Mouse (Mus musculus): Measurements from ENCODE around the gene Htra2. TPM values are rescaled to one million over a fixed set of nuclear protein-coding genes. Genes with fewer than 3 reads are reported as not detected.

The Htra2 gene
- polyA plus RNA-seq, 1 experiment: 49.3 TPM

DNA sequence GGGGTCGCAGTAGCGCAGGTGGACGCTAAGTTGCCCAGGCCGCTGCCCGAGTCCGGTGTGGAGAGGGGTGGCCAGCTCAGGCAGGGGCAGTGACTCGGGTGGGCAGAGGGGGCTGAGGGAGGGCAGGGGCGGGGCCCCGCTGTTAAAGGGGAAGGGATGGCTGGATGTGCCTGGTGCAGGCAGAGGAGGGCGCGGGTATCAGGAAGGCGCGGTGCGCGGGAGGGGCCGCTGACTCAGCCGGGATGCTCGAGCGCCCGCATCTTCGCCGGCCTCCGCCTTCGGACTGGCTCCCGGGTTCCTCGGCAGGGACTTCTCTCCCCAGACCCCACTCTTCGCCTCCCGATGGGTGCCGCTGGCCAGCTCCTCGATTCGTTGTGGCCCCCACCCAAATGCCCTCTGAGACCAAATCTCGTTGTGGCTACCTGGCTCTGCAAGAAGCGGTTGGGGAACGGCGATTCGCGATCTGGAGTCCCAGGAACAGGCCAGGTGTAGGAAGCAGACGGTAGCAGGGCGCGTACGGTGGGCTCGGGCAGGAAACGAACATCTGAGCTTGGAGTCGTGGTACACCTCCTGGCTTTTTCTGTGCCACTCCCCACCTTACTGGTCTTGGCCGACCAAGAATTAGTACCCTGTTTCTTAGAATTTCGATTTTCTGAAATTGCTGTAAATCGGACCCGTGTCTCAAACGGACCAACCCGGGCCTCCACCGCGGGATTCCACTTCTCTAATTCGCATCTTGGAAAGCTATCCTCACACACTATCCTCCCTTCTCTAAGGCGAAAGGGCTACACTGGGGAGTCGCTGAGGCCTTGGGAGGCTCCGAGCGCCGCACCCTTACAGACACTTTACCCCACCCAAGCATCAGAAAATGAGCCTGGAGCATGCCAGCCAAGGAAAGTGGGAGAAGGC is 15.5 kb upstream of the Htra2 start:
- DNase-seq: peak; percentile 47
- no peak overlapping the region for H3K4me3 ChIP-seq (replicated peaks; ENCODE audit: extremely low read depth, low read depth, low read length)
- H3K4me1 ChIP-seq (ENCODE audit: control insufficient read depth, insufficient read depth, low read length): peaks cover 12% of the 10 kb centered on the region; the same call in 1 of the 2 replicates
- 3% methylated on average over 58 of the region's 58 CpGs for WGBS
- no peak for TF ChIP-seq POLR2A (IDR thresholded peaks at IDR 0.05; ENCODE audit: borderline replicate concordance, extremely low read depth, low read depth, low read length)
- no peak for TF ChIP-seq CTCF (IDR thresholded peaks at IDR 0.05; ENCODE audit: insufficient read depth, low read length)

- DNase-seq: no peak
- H3K4me1 ChIP-seq (ENCODE audit: control insufficient read depth, insufficient read depth, low read length): peaks cover 12% of the 10 kb centered on the region; the same call in 1 of the 2 replicates
- 0% methylated on average over 10 of the region's 10 CpGs for WGBS
- no peak within 1 kb of the TSS for H3K4me3 ChIP-seq (replicated peaks; ENCODE audit: extremely low read depth, low read depth, low read length)
- TF ChIP-seq CTCF (IDR thresholded peaks at IDR 0.05; ENCODE audit: insufficient read depth, low read length) (no peak), POLR2A (IDR thresholded peaks at IDR 0.05; ENCODE audit: borderline replicate concordance, extremely low read depth, low read depth, low read length) (no peak)
Observed at GRCm38 (mm10) chr6:83070247-83070310, 15.0 kb upstream of the Htra2 start, which contains the start of gene Tlx2. Gene Tlx2, minus strand, starts transcription at chr6:83070293.

DNA sequence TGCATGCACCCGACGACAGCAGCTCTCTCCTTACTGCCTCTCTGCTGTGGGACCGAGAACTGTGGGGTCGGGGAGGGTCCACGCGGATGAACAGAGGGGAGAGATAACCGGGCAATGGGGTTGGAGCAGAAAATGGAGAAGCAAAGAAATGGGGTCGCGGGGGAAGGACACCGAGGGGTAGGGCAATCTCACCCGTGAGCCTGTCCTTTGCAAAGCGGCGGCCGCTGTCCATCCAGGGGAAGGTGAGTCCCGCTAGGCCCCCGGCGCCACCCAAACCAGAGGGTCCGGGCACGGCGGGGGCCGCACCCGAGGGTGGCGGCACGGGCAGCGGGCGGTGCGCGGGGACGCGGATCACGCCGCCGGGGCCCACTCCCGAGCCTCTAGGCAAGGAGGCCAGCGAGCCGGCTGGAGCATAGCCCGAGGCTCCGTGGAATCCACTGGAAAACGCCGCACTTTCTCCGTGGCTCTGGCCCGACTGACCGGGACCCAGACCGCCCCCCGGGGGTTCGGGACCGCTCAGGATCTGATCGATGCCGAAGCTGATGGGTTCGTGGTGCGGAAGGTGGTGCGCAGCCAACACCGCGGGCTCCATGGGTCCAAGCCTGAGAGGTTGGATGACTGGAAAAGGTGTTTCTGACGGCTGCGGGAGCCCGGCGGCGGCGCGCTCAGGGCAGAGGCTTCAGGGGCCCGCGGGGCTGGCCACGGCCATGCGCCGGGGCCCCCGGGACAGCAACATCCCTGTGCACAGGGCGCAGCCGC is 14.6 kb upstream of the Htra2 start:
- no peak for TF ChIP-seq POLR2A (IDR thresholded peaks at IDR 0.05; ENCODE audit: borderline replicate concordance, extremely low read depth, low read depth, low read length)
- no peak for TF ChIP-seq CTCF (IDR thresholded peaks at IDR 0.05; ENCODE audit: insufficient read depth, low read length)
- Histone ChIP-seq H3K4me1 (ENCODE audit: control insufficient read depth, insufficient read depth, low read length) (peaks cover 12% of the 10 kb centered on the region; the same call in 1 of the 2 replicates), H3K4me3 (replicated peaks; ENCODE audit: extremely low read depth, low read depth, low read length) (no peak overlapping the region)
- WGBS: 3% methylated on average over 68 of the region's 69 CpGs
- DNase-seq: peak; percentile 30

DNA sequence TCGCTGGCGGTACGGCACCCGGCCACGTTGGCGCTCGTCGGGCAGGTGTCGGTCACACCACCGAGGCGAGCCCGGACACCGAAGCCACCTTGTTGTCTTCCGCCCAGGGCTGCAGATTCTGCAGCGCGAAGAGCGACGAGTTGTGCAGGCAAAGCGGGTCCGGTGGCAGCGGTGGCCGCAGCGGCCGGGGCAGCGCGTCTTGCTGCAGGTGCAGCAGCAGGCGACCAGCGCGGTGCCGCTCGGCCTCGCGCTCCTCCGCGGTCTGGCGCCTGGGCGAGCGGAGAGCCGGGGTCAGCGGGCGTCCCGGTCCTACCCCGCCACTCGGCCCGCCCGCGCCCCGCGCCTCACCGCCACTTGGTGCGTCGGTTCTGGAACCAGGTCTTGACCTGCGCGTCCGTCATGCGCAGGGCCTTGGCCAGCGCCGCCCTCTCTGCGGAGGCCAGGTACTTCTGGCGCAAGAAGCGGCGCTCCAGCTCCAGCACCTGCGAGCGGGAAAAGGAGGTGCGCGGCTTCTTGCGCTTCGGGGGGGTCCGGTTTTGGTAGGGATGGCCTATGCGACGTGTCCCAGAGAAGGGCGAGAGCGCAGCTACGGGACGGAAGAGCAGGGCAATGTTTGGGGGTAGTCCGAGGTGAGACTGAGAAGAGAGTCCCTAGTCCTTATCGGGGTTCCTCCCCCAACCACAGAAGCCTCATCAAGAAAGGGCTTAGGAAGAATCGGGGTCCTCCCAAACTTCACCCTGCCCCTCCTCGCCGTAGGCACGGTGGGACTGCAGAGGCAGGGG is 13.8 kb upstream of the Htra2 start:
- Histone ChIP-seq H3K4me3 (replicated peaks; ENCODE audit: extremely low read depth, low read depth, low read length) (no peak overlapping the region), H3K4me1 (ENCODE audit: control insufficient read depth, insufficient read depth, low read length) (peaks cover 12% of the 10 kb centered on the region; the same call in 1 of the 2 replicates)
- TF ChIP-seq CTCF (IDR thresholded peaks at IDR 0.05; ENCODE audit: insufficient read depth, low read length) (no peak), POLR2A (IDR thresholded peaks at IDR 0.05; ENCODE audit: borderline replicate concordance, extremely low read depth, low read depth, low read length) (no peak)
- peak; percentile 45 for DNase-seq
- 2% methylated on average over 81 of the region's 81 CpGs for WGBS

GRCm38 (mm10) chr6:83068221-83068620 is 13.1 kb upstream of the Htra2 start:
- Histone ChIP-seq H3K4me1 (ENCODE audit: control insufficient read depth, insufficient read depth, low read length) (peaks cover 12% of the 10 kb centered on the region; the same call in 1 of the 2 replicates), H3K4me3 (replicated peaks; ENCODE audit: extremely low read depth, low read depth, low read length) (no peak overlapping the region)
- no peak for DNase-seq
- WGBS: 32% methylated on average over 8 of the region's 8 CpGs
- TF ChIP-seq POLR2A (IDR thresholded peaks at IDR 0.05; ENCODE audit: borderline replicate concordance, extremely low read depth, low read depth, low read length) (no peak), CTCF (IDR thresholded peaks at IDR 0.05; ENCODE audit: insufficient read depth, low read length) (no peak)

DNA sequence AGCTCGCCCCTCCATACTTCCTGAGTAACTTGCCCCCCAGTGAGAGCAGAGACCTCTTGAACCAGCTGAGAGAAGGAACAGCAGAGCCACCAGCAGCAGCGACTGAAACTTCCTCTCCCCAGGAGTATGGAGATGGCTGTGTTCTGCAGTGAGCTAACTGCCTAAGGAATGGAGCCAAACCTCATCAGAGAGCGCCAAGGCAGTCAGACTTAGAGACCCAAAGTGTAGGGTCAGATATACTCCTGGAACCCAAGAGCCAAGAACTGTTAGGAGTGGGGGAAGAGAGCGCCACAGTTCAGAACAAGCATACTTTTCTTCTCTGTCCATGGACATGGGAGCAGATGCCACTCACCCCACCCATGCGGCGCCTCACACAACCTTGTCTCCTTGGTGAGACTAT is 11.4 kb upstream of the Htra2 start:
- Histone ChIP-seq H3K4me1 (ENCODE audit: control insufficient read depth, insufficient read depth, low read length) (peaks cover 12% of the 10 kb centered on the region; the same call in 1 of the 2 replicates), H3K4me3 (replicated peaks; ENCODE audit: extremely low read depth, low read depth, low read length) (no peak overlapping the region)
- 44% methylated on average over 6 of the region's 6 CpGs for WGBS
- no peak for DNase-seq
- no peak for TF ChIP-seq CTCF (IDR thresholded peaks at IDR 0.05; ENCODE audit: insufficient read depth, low read length)

- 45% methylated on average over 8 of the region's 8 CpGs for WGBS
- Histone ChIP-seq H3K4me3 (replicated peaks; ENCODE audit: extremely low read depth, low read depth, low read length) (no peak overlapping the region), H3K4me1 (ENCODE audit: control insufficient read depth, insufficient read depth, low read length) (peaks cover 12% of the 10 kb centered on the region; the same call in 1 of the 2 replicates)
- TF ChIP-seq POLR2A (IDR thresholded peaks at IDR 0.05; ENCODE audit: borderline replicate concordance, extremely low read depth, low read depth, low read length): no peak
- TF ChIP-seq CTCF (IDR thresholded peaks at IDR 0.05; ENCODE audit: insufficient read depth, low read length): no peak
- DNase-seq: no peak
Observed at GRCm38 (mm10) chr6:83065995-83066394, 10.9 kb upstream of the Htra2 start.

DNA sequence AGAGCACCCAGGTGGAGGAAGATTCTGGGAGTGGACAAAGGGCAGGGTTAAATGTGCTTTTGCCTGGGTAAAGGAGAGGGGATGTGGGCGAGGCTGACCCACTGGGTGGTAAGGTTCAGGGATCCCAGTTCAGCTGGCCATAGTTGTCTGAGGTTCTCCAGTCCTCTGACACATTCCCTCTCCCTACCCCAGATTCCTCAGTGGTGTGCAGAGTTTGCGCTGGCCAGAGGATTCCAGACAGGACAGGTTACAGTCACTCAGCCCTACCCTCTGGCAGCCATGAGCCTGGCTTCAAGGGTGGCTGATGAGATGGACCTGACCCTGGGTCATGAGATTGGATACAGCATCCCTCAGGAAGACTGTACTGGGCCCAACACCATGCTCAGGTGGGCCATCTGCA is 3.7 kb upstream of the Htra2 start:
- TF ChIP-seq POLR2A (IDR thresholded peaks at IDR 0.05; ENCODE audit: borderline replicate concordance, extremely low read depth, low read depth, low read length): no peak
- TF ChIP-seq CTCF (IDR thresholded peaks at IDR 0.05; ENCODE audit: insufficient read depth, low read length): no peak
- WGBS: 78% methylated on average over 2 of the region's 2 CpGs
- DNase-seq: no peak
- Histone ChIP-seq H3K4me3 (replicated peaks; ENCODE audit: extremely low read depth, low read depth, low read length) (no peak overlapping the region), H3K4me1 (ENCODE audit: control insufficient read depth, insufficient read depth, low read length) (peaks cover 5% of the 10 kb centered on the region)

DNA sequence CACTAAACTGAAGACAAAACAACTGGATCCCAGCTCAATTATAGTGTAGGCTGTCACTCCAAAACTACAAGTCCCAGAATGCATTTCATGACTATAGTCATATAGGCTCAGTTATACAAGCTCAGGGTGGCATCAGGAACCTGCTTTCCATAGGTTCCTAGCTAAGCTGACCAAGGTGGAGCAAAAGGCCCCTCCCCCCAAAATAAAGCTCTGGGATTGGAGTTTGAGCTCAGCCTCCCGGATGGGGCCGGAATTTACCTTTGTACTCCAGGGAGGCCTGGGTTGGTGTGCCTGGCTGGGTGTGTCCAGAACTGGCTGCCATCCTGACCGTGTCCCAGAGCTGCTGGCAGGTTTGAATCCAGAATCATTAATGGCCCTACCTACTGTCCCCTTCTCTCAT is 2.7 kb upstream of the Htra2 start, which contains the start of gene Dqx1:
Gene Dqx1, plus strand, starts transcription at position 55 of the 400 bp plus-strand sequence.
- TF ChIP-seq CTCF (IDR thresholded peaks at IDR 0.05; ENCODE audit: insufficient read depth, low read length) (no peak), POLR2A (IDR thresholded peaks at IDR 0.05; ENCODE audit: borderline replicate concordance, extremely low read depth, low read depth, low read length) (peak; percentile 14; the same call in 1 of the 2 replicates)
- H3K4me1 ChIP-seq (ENCODE audit: control insufficient read depth, insufficient read depth, low read length): peaks cover 10% of the 10 kb centered on the region
- 45% methylated on average over 3 of the region's 3 CpGs for WGBS
- no peak within 1 kb of the TSS for H3K4me3 ChIP-seq (replicated peaks; ENCODE audit: extremely low read depth, low read depth, low read length)
- DNase-seq: no peak
